Mouse (Mus musculus): Measurements from ENCODE around the gene A730046J19Rik. TPM values are rescaled to one million over a fixed set of nuclear protein-coding genes. Genes with fewer than 3 reads are reported as not detected.

Gene A730046J19Rik
- not detected in 4 replicates for total RNA-seq (2023)

DNA sequence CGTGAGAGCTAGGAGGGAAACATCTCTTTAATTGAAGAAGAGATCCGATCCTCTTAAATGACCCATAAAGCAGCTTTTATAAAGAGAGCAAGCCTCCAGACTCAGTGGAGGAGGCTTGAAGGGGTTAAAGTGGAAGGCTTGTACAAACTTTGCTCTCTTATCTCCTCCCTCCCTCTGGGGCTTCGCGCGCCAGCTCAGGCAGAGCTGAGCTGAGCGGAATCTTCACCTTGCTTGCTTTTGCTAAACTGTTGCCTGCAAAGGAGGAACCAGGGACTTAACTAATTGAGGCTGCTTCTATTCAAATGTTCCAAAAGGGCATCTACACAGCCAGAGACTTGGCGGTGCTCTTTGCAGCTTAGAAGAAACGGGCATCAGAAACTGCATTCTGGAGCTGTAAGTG lies at the start of gene A730046J19Rik:
Gene A730046J19Rik, plus strand, starts transcription at position 173 of the 400 bp plus-strand sequence.

Other genes with a start within 250 kb of the A730046J19Rik start
- not detected in 4 replicates for gene Dcx, start 220.4 kb upstream of the A730046J19Rik start, total RNA-seq (2023)
- 12.7 to 13.7 TPM (median 13.1 TPM) in 4 replicates for gene Alg13, start 164.1 kb downstream of the A730046J19Rik start, total RNA-seq (2023)

Data from B cell, adult 62 days (primary cell).